Mouse (Mus musculus) heart, adult 11 months (tissue): ENCODE data around the gene Sh3tc1.

Experiments used
- DNase-seq: peaks from one replicate; pipeline ENCODE4 v3.0.0; 2022

The Sh3tc1 gene

DNA sequence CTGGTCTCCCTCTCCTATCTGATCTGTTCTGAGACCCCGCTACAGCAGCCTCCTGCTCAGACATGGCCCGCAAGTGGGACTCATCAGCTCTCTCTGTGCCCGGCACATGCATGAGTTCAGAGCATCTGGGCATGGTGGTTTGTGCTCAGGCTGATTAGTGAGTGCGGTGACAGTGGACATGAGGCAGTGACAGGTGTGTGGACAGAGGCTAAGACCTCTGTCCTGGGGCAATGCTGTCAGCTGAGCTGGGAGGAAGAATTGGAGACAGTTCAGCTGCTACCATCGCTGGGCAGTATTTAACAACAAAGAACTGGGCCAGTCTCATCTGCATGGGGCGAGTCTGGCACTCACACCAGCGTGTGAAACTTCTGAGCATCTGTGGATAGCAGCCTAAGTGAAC, 62.8 kb downstream of the Sh3tc1 start:
- DNase-seq, result no peak

DNA sequence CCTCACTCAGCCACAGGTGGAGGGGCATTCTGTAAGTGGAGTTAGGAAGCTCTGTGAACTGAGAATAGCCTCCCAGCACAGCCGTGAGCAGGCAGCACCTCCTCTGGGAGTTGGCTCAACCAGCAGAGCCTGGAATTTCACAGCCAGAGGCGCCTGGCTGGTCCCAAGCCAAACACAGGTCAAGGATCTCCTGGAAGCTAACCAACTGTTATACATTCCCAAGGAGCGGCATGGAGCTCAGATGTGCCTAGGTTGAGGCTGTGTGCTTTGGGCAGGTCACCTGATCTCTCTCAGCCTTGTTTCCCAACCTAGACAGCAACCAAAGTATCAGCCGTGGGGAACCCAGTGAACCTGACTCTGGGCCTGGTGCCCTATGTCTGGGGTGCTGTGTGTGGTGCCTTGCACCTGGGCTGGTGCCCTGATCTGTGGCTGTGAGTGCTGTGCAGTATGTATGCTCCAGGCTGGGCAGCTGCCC, 65.7 kb downstream of the Sh3tc1 start:
- peak; percentile 96 for DNase-seq

DNA sequence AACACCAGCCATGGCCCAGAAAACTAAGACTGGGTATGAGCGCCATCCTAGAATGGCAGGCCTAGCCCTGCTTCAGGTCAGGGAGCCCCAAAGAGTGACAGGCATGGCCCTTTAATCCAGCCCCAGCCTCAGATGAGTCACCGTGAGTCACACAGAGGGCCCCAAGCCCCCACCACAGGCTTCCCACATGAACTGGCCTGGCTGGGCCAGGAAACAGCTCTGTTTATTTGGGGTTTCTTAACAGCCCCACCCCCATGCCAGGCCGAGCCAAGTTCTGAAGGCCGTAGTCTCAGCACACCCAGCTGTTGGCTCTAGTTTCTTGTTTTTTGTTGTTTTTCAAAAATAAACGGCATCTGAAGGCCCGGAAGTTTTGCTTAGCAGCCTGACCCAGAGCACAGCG, 66.7 kb downstream of the Sh3tc1 start:
- peak; percentile 99 for DNase-seq

DNA sequence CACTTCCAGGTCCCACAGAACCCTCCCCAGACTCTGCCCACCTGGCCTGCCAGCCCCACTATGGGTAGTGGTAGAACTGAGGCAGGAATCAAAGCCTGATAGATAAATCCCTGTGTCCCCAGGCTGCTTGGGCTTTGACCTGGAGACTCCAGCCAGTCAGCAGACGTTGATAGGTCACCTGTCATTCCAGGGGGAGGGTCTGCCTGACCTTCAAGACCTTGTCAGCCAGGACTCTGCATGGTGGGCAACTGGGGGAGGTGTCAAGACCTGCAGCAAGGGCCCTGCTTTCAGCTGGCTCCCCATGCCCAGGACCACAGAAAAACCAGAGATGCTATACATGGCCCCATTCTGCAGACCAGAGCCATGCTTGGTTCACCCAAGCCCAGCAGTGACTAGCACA, 67.2 kb downstream of the Sh3tc1 start:
- peak; percentile 95 for DNase-seq

- DNase-seq, result peak; percentile 99
These were observed 68.3 kb downstream of the Sh3tc1 start for GRCm38 (mm10) chr5:35671474-35671891.

- peak; percentile 96 for DNase-seq
These were observed 69.4 kb downstream of the Sh3tc1 start for GRCm38 (mm10) chr5:35670412-35670801.

DNA sequence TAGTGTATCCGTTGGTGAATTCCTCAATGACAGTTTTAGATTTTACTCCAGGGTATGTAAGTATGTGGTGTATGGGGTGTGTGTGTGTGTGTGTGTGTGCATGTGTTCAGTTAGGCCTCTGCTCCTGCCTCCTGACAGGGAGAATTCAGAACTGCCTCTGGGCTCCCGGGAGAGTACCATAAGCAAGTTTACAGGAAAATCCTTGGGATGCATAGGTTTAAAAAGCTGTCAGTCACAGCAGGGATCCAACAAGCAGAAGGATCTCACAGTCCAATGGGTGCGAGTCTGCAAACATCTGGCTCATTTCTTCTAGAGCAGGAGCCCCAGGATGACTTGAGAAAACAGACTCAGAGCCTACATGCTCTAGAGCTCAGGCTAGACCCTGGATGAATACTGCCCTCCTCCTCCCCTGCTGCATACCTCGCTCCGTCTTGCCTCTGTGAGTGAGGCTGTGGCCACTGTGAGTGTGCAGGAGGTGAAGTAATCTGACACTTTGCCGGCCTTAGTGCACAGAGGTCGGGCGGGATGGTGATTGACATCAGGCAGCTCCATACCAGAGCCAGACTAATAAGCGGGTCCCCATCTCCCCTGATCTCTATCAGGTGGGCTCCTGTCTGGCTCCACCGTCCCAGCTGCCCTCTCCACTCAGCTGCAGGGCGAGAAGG, 69.9 kb downstream of the Sh3tc1 start:
- DNase-seq, result peak; percentile 93

- peak; percentile 94 for DNase-seq
These were observed 73.6 kb downstream of the Sh3tc1 start for GRCm38 (mm10) chr5:35666152-35666551.

DNA sequence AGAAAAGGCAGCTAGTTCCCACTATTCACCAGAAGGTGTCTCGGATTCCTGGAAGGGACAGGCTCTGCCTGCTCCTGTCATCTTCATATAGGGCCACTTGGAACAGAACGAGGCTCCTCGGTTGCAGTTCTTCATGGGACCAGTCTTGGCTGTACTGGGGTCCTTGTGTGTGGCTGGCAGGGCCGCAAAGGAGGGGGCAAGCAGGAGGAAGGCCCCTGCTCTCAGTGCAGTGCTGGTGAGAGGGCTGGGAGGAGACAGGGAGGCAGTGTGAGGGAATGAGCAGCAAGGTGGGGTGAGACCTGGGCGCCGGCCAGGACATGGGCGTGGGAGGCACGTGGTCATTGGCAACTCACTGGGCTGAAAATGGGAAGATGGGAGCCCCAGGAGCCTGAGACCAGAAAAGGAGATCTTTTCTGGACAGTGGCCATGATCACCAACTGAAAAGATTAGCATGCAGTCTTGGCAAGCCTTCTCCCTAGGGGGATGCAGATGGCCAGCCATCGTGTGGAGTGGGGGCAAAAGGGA, 77.7 kb downstream of the Sh3tc1 start:
- peak; percentile 94 for DNase-seq

DNA sequence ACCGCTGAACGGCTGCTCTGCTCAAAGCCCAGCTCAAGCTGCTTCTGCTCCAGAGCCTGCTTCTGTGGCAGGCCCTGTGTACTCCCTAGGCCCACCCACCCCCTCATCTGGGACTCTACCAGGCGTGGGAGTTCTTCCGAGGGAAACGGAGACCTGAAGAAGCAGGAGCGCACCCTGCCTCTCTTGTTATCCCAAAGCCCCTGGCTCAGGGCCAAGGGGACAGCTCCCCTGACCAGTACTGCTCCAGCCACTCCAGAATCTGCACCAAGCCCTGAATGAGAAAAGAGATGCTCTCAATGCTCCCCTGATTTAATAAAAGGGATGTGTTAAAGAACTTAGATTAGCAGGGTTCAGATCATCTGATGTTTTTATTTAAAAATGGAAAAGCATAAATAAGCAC, 78.6 kb downstream of the Sh3tc1 start:
- no peak for DNase-seq

DNA sequence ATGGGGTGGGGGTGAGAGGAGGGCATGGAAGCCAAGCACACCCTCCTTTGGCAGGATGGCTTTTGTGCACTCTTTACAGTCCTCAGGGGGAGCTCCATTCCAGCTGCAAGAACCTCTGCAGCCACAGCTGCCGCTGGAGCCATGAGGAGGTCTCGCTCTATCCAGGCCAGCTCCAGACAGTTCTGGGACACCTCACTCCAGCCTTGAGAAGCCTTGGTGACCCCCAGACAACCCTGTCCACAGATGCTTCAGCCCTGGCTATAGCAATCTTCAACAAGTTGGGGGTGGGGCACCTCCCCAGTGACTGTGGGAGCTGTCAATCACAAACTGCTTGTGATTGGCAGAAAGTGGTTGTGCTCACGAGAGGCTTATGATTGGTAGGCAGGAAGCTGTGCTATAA, 80.3 kb downstream of the Sh3tc1 start:
- no peak for DNase-seq

DNA sequence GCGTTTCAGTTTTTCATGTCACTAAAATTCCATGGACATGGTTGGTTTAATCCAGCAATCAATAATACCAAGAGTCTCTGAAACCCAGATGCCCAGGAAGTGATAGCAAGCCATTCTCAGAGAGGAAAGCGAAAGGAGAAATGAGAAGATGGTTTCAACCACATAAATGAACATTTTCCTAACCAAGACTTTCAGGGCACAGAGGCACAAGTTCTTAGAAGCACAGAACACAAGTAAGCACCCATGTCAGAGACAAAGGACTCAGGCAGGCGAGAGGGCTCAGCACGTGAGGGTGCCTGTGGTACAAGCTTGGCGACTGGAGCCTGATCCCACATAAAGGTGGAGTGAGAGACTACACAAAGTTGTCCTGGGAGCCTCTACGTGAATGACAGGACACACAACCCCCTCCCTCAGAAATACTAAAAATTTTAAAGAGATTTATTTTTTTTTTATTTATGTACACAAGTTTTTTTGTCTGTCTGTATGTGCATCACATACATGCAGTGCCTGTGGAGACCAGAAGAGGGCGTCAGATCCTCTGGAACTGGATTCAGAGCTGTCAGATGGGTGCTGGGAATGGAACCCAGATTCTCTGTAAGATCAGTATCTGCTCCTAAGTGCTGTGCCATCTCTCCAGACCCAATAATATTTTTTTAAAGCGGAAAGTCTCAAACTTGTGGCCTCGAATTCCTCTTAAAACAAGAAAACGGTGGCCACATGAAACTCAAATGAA, 83.9 kb downstream of the Sh3tc1 start:
- DNase-seq, result no peak

GRCm38 (mm10) chr5:35653743-35654395, 85.9 kb downstream of the Sh3tc1 start:
- peak; percentile 98 for DNase-seq

DNA sequence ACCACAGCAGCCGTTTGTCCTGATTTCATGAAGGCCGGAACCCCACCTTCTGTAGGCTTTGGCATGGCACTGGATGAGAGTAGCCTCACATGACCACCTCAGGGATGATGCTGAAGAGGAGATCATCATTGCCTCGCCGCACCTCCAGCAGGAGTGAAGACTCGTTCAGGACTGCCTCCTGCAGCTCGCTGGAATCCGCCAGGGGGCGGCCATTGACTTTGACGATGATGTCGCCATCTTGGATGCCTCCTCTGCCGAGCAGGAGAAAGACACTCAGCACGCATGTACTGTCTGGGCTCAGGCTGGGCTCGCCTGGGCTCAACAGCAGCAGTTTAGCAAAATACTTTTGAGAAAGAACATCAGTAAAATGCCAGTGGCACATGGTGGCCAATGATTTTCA, 86.9 kb downstream of the Sh3tc1 start:
- no peak for DNase-seq

- DNase-seq, result peak; percentile 95
These were observed 87.5 kb downstream of the Sh3tc1 start for GRCm38 (mm10) chr5:35652319-35652718.

GRCm38 (mm10) chr5:35648230-35648629, 91.6 kb downstream of the Sh3tc1 start:
- DNase-seq, result peak; percentile 94

GRCm38 (mm10) chr5:35647562-35647961, 92.2 kb downstream of the Sh3tc1 start:
- DNase-seq, result peak; percentile 98
